8 mouse cellular contexts compared by ENCODE assay signal in genomic region chr5:120424039-120424438, GRCm38 (mm10). TPM values are rescaled to one million over a fixed set of nuclear protein-coding genes. Genes with fewer than 3 reads are reported as not detected.
DNase-seq lines count a peak whose midpoint lies in the region; ATAC-seq and TF ChIP-seq lines count a peak whose summit lies in the region.

No protein-coding gene starts in this region.

- DNase-seq in right cerebral cortex, postnatal 4 days = peak; percentile 69
- DNase-seq in right cerebral cortex, postnatal 25 days = no peak
- peak; percentile 95 for DNase-seq in embryo, embryonic 10 days (ENCODE audit: low spot score)
- DNase-seq in heart, postnatal 0 days (ENCODE audit: low spot score) = peak; percentile 74
- DNase-seq in large intestine, adult 2 months (ENCODE audit: low read depth, low spot score) = peak; percentile 11
- peak; percentile 67 for DNase-seq in midbrain, postnatal 0 days (ENCODE audit: low spot score)
- peak; percentile 90 for DNase-seq in thymus, postnatal 4 days
- DNase-seq in right cerebral cortex, adult 2 months (ENCODE audit: low spot score in 2 of 2) = no peak

- no peak for TF ChIP-seq CTCF in heart, postnatal 0 days (IDR thresholded peaks at IDR 0.05; ENCODE audit: low read depth)
- TF ChIP-seq CTCF in midbrain, postnatal 0 days (IDR thresholded peaks at IDR 0.05) = no peak

- ATAC-seq in heart, postnatal 0 days (ENCODE audit: insufficient read depth, low read depth) = peak; percentile 87
- no peak for ATAC-seq in midbrain, postnatal 0 days (ENCODE audit: low FRiP score)

- no peak overlapping the region for H3K27ac ChIP-seq in heart, postnatal 0 days (ENCODE audit: low read depth)
- peak overlapping the region; percentile 85 for H3K27ac ChIP-seq in midbrain, postnatal 0 days (ENCODE audit: low read depth, low read length)

- no peak overlapping the region for H3K4me2 ChIP-seq in heart, postnatal 0 days (ENCODE audit: low read depth, low read length)
- H3K4me2 ChIP-seq in midbrain, postnatal 0 days (ENCODE audit: low read depth, low read length, poor library complexity, severe bottlenecking) = peak overlapping the region; percentile 57

- no peak overlapping the region for H3K9ac ChIP-seq in heart, postnatal 0 days (replicated peaks; ENCODE audit: low read depth, low read length)
- peak overlapping the region; percentile 68 for H3K9ac ChIP-seq in midbrain, postnatal 0 days (replicated peaks; ENCODE audit: low read length, poor library complexity, severe bottlenecking)

- H3K9me3 ChIP-seq in heart, postnatal 0 days (replicated peaks; ENCODE audit: control insufficient read depth, low read length) = no peaks in the 10 kb centered on the region
- no peaks in the 10 kb centered on the region for H3K9me3 ChIP-seq in midbrain, postnatal 0 days (ENCODE audit: low read length)

- H3K4me1 ChIP-seq in heart, postnatal 0 days (ENCODE audit: control insufficient read depth, insufficient read depth) = no peaks in the 10 kb centered on the region
- no peaks in the 10 kb centered on the region for H3K4me1 ChIP-seq in midbrain, postnatal 0 days (ENCODE audit: insufficient read depth, low read length)

- TF ChIP-seq EP300 in heart, postnatal 0 days (IDR thresholded peaks at IDR 0.05; ENCODE audit: low read depth) = no peak

- H3K36me3 ChIP-seq in heart, postnatal 0 days (replicated peaks; ENCODE audit: control insufficient read depth, insufficient read depth, low read length) = no peaks in the 10 kb centered on the region
- H3K36me3 ChIP-seq in midbrain, postnatal 0 days (ENCODE audit: insufficient read depth, low read length) = no peaks in the 10 kb centered on the region

- under 1% methylated on average over 19 of the region's 19 CpGs for WGBS in heart, postnatal 0 days
- WGBS in large intestine, adult 2 months = 2% methylated on average over 19 of the region's 19 CpGs
- WGBS in midbrain, postnatal 0 days = 2% methylated on average over 19 of the region's 19 CpGs

- no peak overlapping the region for H3K4me3 ChIP-seq in heart, postnatal 0 days (ENCODE audit: low read depth, low read length)
- H3K4me3 ChIP-seq in midbrain, postnatal 0 days (ENCODE audit: low read depth, low read length) = peak overlapping the region; percentile 32

- H3K27me3 ChIP-seq in heart, postnatal 0 days (ENCODE audit: control insufficient read depth, insufficient read depth, low read length) = peaks cover 83% of the 10 kb centered on the region
- H3K27me3 ChIP-seq in midbrain, postnatal 0 days (ENCODE audit: insufficient read depth, low read length) = peaks cover 38% of the 10 kb centered on the region

RNA-seq across cellular contexts. Expression of gene Lhx5, which starts 7.5 kb away (rescaled TPM):
- total RNA-seq in heart, postnatal 0 days (2014; rRNA removed; ENCODE audit: low replicate concordance) = not detected in 2 replicates
- polyA plus RNA-seq in heart, postnatal 0 days (2015; fragmentation: Nextera tagmentation; extraction: Ambion mirVana) = not detected in 2 replicates
- 0.10 and 0.16 TPM in 2 replicates for polyA plus RNA-seq in large intestine, adult 2 months (2012; rRNA removed)
- 27.0 and 30.3 TPM in 2 replicates for total RNA-seq in midbrain, postnatal 0 days (2014; rRNA removed)
- 13.9 and 14.7 TPM in 2 replicates for polyA plus RNA-seq in midbrain, postnatal 0 days (2015; fragmentation: Nextera tagmentation; extraction: Ambion mirVana)

RNA-seq across cellular contexts. Expression of gene Sdsl, which starts 48.6 kb away (rescaled TPM):
- total RNA-seq in heart, postnatal 0 days (2014; rRNA removed; ENCODE audit: low replicate concordance) = 17.0 and 30.3 TPM in 2 replicates
- polyA plus RNA-seq in heart, postnatal 0 days (2015; fragmentation: Nextera tagmentation; extraction: Ambion mirVana) = 20.7 TPM in 2 replicates
- polyA plus RNA-seq in large intestine, adult 2 months (2012; rRNA removed) = 23.2 and 28.2 TPM in 2 replicates
- 3.4 and 4.4 TPM in 2 replicates for total RNA-seq in midbrain, postnatal 0 days (2014; rRNA removed)
- polyA plus RNA-seq in midbrain, postnatal 0 days (2015; fragmentation: Nextera tagmentation; extraction: Ambion mirVana) = 5.8 and 6.0 TPM in 2 replicates

RNA-seq across cellular contexts. Expression of gene Sds, which starts 52.3 kb away (rescaled TPM):
- total RNA-seq in heart, postnatal 0 days (2014; rRNA removed; ENCODE audit: low replicate concordance) = not detected in 2 replicates
- not detected in 2 replicates for polyA plus RNA-seq in heart, postnatal 0 days (2015; fragmentation: Nextera tagmentation; extraction: Ambion mirVana)
- polyA plus RNA-seq in large intestine, adult 2 months (2012; rRNA removed) = not detected in 2 replicates
- not detected in 2 replicates for total RNA-seq in midbrain, postnatal 0 days (2014; rRNA removed)
- 0.17 and 0.23 TPM in 2 replicates for polyA plus RNA-seq in midbrain, postnatal 0 days (2015; fragmentation: Nextera tagmentation; extraction: Ambion mirVana)

Comparison
In these comparisons a context has a peak if more than half of its experiments do, and no peak if none do; other contexts are left out.
1. DNase-seq: peak in right cerebral cortex, postnatal 4 days (single experiment), embryo, embryonic 10 days (single experiment), heart, postnatal 0 days (single experiment), large intestine, adult 2 months (single experiment), midbrain, postnatal 0 days (single experiment) and thymus, postnatal 4 days (single experiment); none in right cerebral cortex, postnatal 25 days (single experiment) and right cerebral cortex, adult 2 months (0 of 2).
2. RNA of gene Lhx5, which starts 7.5 kb away (polyA plus RNA-seq): 13.9 to 14.7 TPM in midbrain, postnatal 0 days; 0.10 to 0.16 TPM in large intestine, adult 2 months and not detected in heart, postnatal 0 days; every median in the first group is over 10 times any median in the second.